Mouse (Mus musculus) E14TG2a.4 (cell line): ENCODE results near the gene Cdc42ep1.

Experiments used
- H3K27me3 ChIP-seq: 2 replicates; pipeline ENCODE4 v1.6.1; 2014; ENCODE audit warnings: low read length, control low read depth; ENCODE audit not compliant: insufficient read depth
- H3K36me3 ChIP-seq: 2 replicates; pipeline ENCODE4 v1.6.1; 2014; ENCODE audit warnings: low read length, control low read depth; ENCODE audit not compliant: insufficient read depth
- H3K4me1 ChIP-seq: replicated peaks from 2 replicates; pipeline ENCODE4 v1.6.1; 2014; ENCODE audit warnings: low read depth, low read length, control low read depth
- H3K4me3 ChIP-seq: replicated peaks from 2 replicates; pipeline ENCODE4 v1.5.1; 2014; ENCODE audit warnings: mild to moderate bottlenecking, low read length
- H3K9me3 ChIP-seq: 2 replicates; pipeline ENCODE4 v1.6.1; 2014; ENCODE audit warnings: low read length, control low read depth
- CTCF ChIP-seq: conservative IDR thresholded peaks from 2 replicates; pipeline ENCODE4 v1.5.1; 2014; ENCODE audit warnings: low read length
- NANOG ChIP-seq: IDR thresholded peaks from 2 replicates; pipeline ENCODE4 v1.6.1; 2014; ENCODE audit warnings: borderline replicate concordance, low read length, mixed read lengths
- POU5F1 ChIP-seq: IDR thresholded peaks from 2 replicates; pipeline ENCODE4 v1.6.1; 2014; ENCODE audit warnings: low read length, borderline replicate concordance

The Cdc42ep1 gene

DNA sequence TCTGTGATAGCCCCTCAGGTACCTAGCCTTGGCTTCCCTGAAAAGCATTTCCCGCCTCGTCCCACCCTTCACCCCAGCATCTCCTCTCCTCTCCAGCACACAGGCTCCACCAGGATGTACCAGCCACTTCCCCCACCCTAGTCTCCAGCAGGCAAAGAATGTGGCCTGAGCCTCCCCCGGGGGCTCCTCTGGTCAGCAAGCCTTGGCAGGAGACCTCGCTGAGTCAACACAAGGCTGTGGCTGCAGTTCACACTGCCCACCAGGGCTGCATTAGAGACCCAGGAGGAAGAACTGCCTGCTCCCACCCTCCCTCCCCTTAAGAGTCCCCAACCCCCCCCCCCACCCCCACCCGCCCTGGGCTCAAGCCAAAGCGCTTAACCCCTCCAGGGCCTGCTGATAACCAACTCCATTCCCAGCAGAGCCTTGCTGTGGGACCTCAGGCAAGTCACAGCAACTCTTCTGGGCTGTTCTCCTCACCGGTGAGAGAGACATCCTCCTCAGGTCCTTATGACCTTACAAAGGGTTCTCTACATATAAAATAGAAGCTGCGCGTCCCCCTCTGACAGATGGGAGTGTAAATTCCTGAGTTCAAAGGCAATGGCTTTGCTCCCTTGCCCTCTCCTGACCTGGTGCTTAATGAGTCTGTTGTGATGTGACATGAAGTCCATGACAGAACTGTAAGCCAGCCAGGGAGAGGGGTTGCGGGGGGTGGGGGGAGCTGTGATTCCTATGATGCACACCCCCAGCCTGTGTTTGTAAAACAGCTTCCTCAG lies 8.0 kb upstream of the Cdc42ep1 start:
- Histone ChIP-seq H3K36me3 (no peaks in the 10 kb centered on the region), H3K4me1 (peaks cover 54% of the 10 kb centered on the region), H3K4me3 (no peak overlapping the region), H3K27me3 (peaks cover 14% of the 10 kb centered on the region; the same call in 1 of the 2 replicates), H3K9me3 (no peaks in the 10 kb centered on the region)
- no peak for TF ChIP-seq NANOG
- no peak for TF ChIP-seq CTCF
- TF ChIP-seq POU5F1, result no peak

DNA sequence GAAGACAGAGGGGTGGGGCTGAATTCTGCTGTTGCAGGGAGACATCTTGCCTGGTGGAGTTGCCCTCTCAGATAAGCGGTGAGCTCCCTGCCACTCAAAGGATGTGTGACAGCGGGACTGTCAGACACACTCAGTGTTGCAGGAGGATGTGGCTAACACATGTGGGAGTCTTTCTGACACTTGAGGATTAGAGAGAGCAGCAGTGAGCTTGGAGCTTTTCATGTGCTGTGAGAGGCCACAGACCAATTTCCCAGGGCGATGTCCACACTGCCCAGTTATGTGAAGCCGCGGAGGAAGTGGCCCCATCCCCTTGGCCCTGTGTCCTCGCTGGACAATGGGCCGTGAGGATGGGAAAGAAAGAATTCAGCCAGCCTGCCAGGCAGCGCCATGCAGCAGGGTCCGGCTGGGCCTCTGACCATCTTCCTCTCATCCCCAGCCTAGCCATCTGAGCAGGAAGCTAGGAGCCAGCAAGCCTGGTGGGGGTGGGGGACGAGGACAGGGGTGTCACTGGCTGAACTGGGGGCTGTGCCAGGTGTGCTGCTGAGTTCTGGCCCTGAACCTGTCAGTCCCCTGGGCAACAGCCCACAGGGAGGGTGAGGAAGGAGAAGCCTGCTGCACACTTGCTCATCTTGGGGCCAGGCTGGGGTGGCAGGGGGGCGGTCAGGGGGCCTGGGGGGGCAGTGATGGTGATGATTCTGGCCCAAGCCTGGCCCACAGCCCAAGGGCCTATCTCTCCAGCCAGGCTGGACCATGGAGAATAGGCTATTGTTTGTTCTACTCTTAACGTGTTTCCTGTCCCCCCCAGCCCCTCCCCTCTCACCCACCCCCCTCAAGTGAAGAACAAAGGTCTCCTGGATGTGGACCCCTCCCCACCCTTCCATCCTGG lies 7.0 kb upstream of the Cdc42ep1 start:
- peaks cover 24% of the 10 kb centered on the region for H3K27me3 ChIP-seq
- TF ChIP-seq POU5F1, result no peak
- no peak for TF ChIP-seq CTCF
- TF ChIP-seq NANOG, result no peak
- H3K4me3 ChIP-seq, result no peak overlapping the region
- no peaks in the 10 kb centered on the region for H3K36me3 ChIP-seq
- H3K9me3 ChIP-seq, result no peaks in the 10 kb centered on the region
- peaks cover 64% of the 10 kb centered on the region for H3K4me1 ChIP-seq

DNA sequence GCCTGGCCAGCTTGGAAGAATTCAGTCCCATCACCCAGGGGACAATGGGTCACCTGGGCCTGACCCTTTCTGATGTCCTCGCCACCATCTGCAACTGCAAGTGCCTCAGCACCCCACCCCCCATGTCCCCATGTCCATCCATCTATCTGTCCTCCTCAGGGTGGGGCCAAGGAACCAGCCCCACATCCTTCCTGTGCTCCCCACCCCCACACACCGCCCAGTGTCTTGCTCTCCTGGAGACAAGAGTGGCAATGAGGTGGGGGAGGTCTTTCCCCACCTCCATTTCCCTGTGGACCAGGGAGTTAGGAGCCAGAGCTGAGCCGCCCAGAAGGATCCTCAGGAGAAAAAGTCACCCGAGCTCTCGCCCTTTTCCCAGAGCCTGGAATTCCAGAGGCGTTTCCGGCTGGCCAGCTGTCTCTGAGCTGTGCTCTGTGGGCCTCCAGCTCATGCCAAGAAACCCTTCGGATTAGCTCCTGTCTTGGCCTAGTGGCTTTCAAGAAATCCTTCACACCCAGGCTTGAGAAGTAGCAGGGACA lies 6.3 kb upstream of the Cdc42ep1 start:
- Histone ChIP-seq H3K9me3 (no peaks in the 10 kb centered on the region), H3K27me3 (peaks cover 31% of the 10 kb centered on the region), H3K4me1 (peaks cover 65% of the 10 kb centered on the region), H3K36me3 (no peaks in the 10 kb centered on the region), H3K4me3 (no peak overlapping the region)
- no peak for TF ChIP-seq NANOG
- TF ChIP-seq POU5F1, result no peak
- no peak for TF ChIP-seq CTCF

DNA sequence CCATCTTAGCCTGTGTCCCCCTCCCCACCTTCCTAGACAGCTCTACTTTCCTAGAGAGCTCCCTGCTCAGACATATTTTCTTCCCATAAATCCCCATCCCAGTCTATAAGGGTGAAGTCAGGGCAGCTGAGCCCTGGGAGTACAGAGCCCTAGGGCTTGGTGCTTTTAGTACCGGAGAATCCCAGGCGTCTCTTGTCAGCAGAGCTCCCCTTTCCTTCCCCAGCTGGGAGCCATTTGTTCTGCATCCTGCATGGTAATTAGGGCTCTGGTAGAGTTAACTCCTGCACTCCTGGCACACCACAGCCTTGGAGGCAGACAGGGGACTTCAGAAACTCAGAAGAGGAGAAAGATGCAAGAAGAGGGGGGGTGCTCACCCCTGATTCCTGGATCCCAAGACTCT lies 2.7 kb upstream of the Cdc42ep1 start:
- Histone ChIP-seq H3K9me3 (no peaks in the 10 kb centered on the region), H3K4me1 (peaks cover 56% of the 10 kb centered on the region), H3K27me3 (peaks cover 60% of the 10 kb centered on the region), H3K4me3 (no peak overlapping the region), H3K36me3 (no peaks in the 10 kb centered on the region)
- TF ChIP-seq CTCF (no peak), NANOG (no peak), POU5F1 (no peak)

DNA sequence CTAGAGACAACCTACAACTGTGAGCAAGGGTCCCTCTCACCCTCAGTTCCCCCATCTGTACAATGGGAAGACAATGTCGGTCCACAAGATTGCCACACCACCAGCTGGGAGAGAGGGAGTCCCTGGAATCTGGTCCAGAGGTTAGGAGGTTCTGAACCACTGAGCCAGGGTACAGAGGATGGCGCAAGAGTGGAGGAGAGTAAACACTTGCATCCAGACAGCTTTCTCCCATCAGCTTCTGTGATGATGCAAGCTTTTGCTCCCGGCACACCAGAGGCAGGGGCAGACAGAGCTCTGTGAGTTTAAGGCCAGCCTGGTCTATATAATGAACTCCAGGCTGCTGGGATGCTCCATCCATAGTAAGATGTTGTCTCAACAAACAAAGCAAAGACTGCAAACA lies 2.2 kb upstream of the Cdc42ep1 start:
- Histone ChIP-seq H3K4me3 (no peak overlapping the region), H3K4me1 (peaks cover 56% of the 10 kb centered on the region), H3K27me3 (peaks cover 63% of the 10 kb centered on the region), H3K9me3 (no peaks in the 10 kb centered on the region), H3K36me3 (no peaks in the 10 kb centered on the region)
- TF ChIP-seq CTCF (no peak), POU5F1 (no peak), NANOG (no peak)

DNA sequence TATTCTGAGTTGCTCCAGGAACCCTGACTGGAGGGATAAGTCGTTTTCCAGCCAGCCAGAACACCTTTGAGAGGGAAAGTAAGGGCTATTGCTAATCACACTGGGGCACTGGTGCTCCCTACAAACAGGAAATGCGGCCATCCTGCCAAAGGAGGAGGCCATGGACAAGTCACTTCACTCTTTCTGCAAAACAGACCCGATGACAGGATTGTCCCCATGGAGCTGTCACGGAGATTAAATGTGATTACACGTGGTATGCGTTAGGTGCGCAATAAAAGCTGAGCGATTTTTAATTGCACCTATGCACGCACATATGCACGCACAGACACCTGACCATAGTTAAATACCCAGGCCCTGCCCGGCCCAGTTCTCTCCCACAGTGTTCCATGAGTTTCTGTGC lies 1.7 kb upstream of the Cdc42ep1 start:
- H3K27me3 ChIP-seq, result peaks cover 68% of the 10 kb centered on the region
- H3K4me3 ChIP-seq, result no peak overlapping the region
- H3K9me3 ChIP-seq, result no peaks in the 10 kb centered on the region
- H3K4me1 ChIP-seq, result peaks cover 56% of the 10 kb centered on the region
- no peaks in the 10 kb centered on the region for H3K36me3 ChIP-seq
- TF ChIP-seq NANOG, result no peak
- no peak for TF ChIP-seq POU5F1
- TF ChIP-seq CTCF, result no peak

DNA sequence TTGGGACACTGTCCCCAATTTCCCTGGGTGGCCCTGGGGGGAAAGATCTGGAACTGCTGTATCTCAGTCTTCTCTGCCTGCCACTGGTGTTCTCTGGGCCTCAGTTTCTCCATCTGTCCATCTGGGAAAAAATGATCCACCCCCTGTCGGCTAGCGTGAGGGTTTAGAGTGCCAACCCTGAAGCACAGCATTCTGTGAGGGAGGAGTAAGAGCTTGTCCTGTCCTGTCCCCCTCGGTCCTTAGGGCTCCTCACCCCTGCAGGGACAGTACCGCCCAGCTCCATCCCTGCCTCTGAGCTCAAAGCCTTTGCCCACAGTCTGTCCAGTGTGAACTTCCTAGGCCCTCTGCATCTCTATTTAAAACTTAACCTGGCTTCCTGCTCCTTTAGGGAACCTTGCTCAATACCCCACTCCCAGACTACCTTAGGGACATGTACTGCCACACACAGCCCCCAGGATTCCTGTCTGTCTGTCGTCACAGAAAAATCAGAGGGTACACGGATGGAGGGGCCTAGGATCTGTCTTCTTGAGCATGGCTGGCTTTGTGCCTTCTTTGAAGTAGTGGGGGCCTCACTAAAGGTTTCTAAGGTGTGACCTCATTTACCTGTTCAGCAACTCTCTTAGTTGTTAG lies 1.1 kb upstream of the Cdc42ep1 start:
- Histone ChIP-seq H3K36me3 (no peaks in the 10 kb centered on the region), H3K9me3 (no peaks in the 10 kb centered on the region), H3K4me1 (peaks cover 56% of the 10 kb centered on the region), H3K27me3 (peaks cover 72% of the 10 kb centered on the region), H3K4me3 (no peak overlapping the region)
- no peak for TF ChIP-seq NANOG
- no peak for TF ChIP-seq POU5F1
- no peak for TF ChIP-seq CTCF
